Mouse (Mus musculus): Measurements from ENCODE around the gene Trp53inp2.

GRCm38 (mm10) chr2:155404635-155405034 lies 23.8 kb downstream of the Trp53inp2 start:
- TF ChIP-seq CTCF (IDR thresholded peaks at IDR 0.05; ENCODE audit: low read depth, low read length): no peak
- no peak for TF ChIP-seq POLR2A (IDR thresholded peaks at IDR 0.05; ENCODE audit: extremely low read depth, insufficient read depth, low read length)
